Mouse (Mus musculus) kidney, postnatal 14 days (tissue): Measurements from ENCODE around the gene Dcun1d4.
"Not testable (repeated sequence)": the region's sequence is repeated elsewhere in the genome, so short reads cannot be mapped to it uniquely, and the experiment has no call there.

ENCODE experiments used
- DNase-seq: peaks from one replicate; pipeline ENCODE4 v3.0.0; 2022; ENCODE audit warnings: mixed read lengths

Gene Dcun1d4

GRCm38 (mm10) chr5:73480700-73481099 lies at the start of gene Dcun1d4:
TSS of gene Dcun1d4 (plus strand) at chr5:73481000.
- no peak for DNase-seq

GRCm38 (mm10) chr5:73431581-73431980 lies 49.2 kb upstream of the Dcun1d4 start:
- DNase-seq = peak; percentile 84

- no peak for DNase-seq
These were observed 48.0 kb upstream of the Dcun1d4 start for GRCm38 (mm10) chr5:73432805-73433204.

DNA sequence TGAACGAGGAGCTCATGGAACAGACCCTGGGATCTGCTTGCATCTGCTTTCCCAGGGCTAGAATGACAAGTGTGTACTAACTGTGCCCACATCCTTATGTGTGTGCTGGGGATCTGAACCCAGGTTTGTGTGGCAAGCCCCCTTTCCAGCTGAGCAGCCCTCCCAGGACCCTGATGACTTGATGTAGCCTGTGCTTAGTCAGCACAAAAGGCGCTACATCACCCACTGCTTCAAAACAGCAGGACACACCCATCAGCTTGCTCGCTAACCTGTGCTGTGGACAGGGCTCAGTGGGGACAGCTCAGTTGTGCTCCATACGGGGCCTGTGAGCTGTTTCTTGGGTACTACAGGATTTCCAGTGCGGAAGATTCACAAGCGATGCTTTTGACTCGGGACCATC lies 46.0 kb upstream of the Dcun1d4 start:
- DNase-seq = no peak

GRCm38 (mm10) chr5:73442176-73442575 lies 38.6 kb upstream of the Dcun1d4 start:
- no peak for DNase-seq

DNA sequence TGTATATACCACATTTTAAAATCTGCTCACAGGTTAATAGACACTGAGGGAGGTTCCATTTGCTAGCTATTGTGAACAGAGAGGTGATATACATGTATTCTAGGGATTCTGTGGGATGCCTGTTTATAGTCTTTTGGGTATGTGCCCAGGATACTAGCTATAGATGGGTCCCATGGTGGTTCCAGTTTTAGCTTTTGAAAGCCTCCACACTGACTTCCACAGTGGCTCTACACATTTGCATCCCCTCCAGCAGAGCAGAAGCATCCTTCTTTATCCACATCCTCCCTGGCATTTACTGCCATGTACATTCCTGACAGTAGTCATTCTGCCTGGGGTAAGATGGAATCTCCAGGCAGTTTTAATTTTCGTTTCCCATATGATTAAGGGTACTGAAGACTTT lies 30.5 kb upstream of the Dcun1d4 start:
- DNase-seq = no peak

GRCm38 (mm10) chr5:73454502-73455306 lies 26.1 kb upstream of the Dcun1d4 start:
- no peak for DNase-seq

DNA sequence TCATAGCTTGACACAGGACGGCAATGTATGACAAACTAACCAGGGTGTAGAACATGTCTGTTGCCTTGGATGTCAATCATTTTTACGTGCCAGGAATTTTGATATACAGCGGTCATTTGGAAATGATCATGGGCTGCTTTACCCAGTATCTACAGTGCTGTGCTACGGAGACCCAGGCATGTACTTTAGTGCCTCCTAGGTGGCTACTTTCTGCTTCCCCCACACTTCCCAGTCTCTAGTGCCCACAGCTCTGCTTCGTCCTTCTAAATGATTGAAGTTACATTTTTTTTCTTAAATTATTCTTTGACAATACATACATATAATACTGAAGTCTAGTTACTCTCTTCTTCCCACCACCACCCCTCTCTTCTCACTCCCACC lies 25.5 kb upstream of the Dcun1d4 start:
- DNase-seq = no peak

- DNase-seq = no peak
These were observed 12.1 kb upstream of the Dcun1d4 start for GRCm38 (mm10) chr5:73468462-73469433.

GRCm38 (mm10) chr5:73474412-73475405 lies 6.1 kb upstream of the Dcun1d4 start:
- DNase-seq = no peak

GRCm38 (mm10) chr5:73481401-73481800 lies 601 bp downstream of the Dcun1d4 start:
- DNase-seq = no peak

GRCm38 (mm10) chr5:73482381-73482780 lies 1.6 kb downstream of the Dcun1d4 start:
- not testable (repeated sequence) for DNase-seq

GRCm38 (mm10) chr5:73484016-73484615 lies 3.3 kb downstream of the Dcun1d4 start:
- DNase-seq = no peak

- DNase-seq = no peak
These were observed 5.7 kb downstream of the Dcun1d4 start for GRCm38 (mm10) chr5:73486451-73486850.

GRCm38 (mm10) chr5:73489915-73490314 lies 9.1 kb downstream of the Dcun1d4 start:
- DNase-seq = no peak

DNA sequence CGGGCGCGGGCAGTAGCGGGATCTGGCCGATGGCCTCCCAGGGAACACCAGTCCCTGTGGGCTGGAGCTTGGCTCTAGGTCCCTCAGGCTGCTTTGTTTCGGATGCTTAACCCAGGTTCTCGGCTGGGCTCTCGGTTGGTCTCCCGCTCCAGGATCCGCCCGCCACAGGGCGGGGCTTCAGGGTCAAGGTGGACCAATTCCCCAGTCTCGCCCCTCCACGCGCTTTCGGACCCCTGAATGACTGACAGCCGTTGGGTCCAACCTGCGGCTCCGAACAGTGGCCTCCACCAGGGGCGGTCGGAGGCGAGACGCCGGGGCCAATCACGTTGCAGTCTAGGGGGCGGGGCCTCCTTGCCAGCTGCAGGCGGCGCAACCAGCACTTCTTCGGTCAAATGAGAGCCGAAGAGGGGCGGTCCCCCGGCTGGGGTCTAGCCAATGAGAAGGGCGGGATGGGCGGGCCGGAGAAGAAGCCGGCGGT lies 9.8 kb downstream of the Dcun1d4 start:
- peak; percentile 100 for DNase-seq

- no peak for DNase-seq
These were observed 10.5 kb downstream of the Dcun1d4 start for GRCm38 (mm10) chr5:73491074-73491836.

DNA sequence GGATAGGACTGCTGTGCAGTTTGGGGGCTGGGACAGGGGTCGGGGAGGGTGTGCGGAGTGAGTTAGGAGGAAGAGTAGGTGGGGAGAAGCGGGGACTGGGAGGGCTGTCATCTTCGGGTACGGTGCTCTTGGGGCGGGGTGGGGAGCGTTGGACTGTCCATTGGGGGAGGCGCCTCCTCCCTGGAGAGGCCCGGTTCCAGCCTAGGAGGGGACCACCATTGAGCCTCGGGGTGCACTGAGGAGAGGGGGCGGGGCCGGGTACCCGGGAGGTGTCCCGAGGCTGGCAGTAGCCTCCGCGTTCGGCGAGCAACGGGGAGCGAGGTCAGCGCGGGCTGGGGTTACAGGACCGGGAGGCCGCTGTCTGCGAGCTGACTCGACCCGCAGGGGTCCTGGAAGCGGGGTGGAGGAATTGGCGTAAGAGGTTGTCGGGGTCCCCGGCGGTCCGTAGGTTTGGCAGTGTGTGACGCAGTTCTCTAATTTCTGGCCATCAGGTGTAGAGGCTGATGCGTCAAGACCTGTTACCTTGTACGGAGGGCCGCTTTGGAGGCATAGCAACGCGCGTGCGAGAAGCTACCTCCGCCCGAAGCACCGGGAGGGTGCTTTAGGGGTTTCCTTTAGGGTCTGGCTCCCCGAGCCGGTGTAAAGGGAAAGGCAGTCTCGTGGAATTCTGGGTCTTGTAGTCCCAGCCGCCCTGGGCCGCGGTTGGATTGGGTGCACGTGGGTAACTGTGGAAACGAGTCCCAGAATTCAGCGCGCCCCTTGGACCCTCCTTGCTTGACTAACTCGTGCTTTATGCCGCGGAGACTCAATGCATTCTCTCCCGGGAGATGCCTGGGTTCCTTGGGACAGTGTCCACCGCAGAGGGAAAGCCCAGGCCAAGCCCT lies 11.3 kb downstream of the Dcun1d4 start:
- peak; percentile 94 for DNase-seq

- no peak for DNase-seq
These were observed 16.6 kb downstream of the Dcun1d4 start for GRCm38 (mm10) chr5:73497401-73497800.

- peak; percentile 59 for DNase-seq
These were observed 17.8 kb downstream of the Dcun1d4 start for GRCm38 (mm10) chr5:73498559-73498958.
